Mouse (Mus musculus) urinary bladder, postnatal 14 days (tissue): ENCODE measurements around the gene Csn1s2a.
"Not testable (repeated sequence)": the region's sequence is repeated elsewhere in the genome, so short reads cannot be mapped to it uniquely, and the experiment has no call there.

ENCODE experiments used
- DNase-seq: peaks from one replicate; pipeline ENCODE4 v3.0.0; 2021; ENCODE audit warnings: low spot score

Csn1s2a gene

GRCm38 (mm10) chr5:87774267-87774666, at the start of gene Csn1s2a:
Gene Csn1s2a, plus strand, starts transcription at chr5:87774567.
- no peak for DNase-seq

- DNase-seq: no peak
These were observed 39.5 kb upstream of the Csn1s2a start for GRCm38 (mm10) chr5:87734821-87735220.

GRCm38 (mm10) chr5:87753471-87753870, 20.9 kb upstream of the Csn1s2a start:
- DNase-seq: no peak

- DNase-seq: no peak
These were observed 9.8 kb upstream of the Csn1s2a start for GRCm38 (mm10) chr5:87764546-87764945.

DNA sequence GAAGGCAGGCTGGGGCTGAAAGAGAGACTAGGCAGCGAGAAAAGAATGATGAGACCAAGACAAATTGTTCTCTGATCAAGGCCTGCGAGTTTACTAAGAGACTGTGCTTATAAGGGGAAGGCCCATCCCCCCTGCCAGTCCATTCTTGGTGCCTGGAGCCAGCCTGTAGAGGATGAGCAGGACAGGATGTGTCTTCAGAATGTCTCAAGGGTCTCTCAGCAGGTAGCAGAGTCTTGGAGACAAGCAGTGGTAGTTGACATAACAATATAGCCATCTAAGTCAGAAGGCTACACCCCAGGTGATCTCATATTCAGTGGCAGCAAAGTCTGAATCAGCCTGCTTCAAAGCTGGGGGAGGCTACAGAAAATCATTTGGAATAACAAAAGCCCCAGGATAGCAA, 2.2 kb upstream of the Csn1s2a start:
- DNase-seq: not testable (repeated sequence)

- DNase-seq: no peak
These were observed 8.4 kb downstream of the Csn1s2a start for GRCm38 (mm10) chr5:87782731-87783130.

- no peak for DNase-seq
These were observed 33.4 kb downstream of the Csn1s2a start, which contains the start of gene Csn1s2b for GRCm38 (mm10) chr5:87807782-87808181. Gene Csn1s2b, plus strand, starts transcription at chr5:87808082.

DNA sequence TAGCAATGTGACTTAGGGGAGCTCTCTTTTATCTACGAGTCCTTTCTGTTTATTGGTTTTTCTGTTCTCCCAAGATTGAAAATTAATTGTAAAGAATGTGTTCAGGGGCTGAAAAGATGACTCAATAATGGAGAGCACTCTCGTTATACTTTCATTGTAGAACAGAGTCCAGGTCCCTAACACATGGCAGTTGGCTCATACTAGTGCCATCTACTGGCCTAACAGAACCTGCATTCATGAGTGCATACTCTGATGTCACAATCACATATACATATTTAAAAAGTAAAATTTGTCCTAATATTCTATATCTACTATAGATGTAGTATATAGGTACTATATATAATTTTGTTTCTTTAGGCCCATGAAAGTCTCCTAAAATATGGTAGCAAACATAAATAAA, 34.9 kb downstream of the Csn1s2a start:
- no peak for DNase-seq

DNA sequence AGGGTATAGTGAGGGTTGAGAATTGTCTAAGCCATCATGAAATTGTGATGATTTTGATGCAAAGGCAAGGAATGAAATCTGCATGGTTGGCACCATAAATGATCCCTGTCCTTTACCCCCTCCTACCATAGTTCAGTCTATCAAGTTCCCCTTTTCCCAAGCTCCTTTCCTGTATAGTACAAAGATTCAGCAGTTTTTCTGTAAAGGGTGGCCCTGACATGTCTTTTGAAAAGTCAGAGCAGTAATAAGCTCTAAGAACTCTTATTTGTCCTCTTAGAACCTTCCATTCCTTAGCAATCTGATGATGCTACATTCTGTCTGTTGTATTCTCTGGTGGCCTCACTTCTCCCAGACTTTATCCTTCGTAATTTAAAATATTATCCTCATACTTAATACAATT, 51.0 kb downstream of the Csn1s2a start, which contains the start of gene Prr27:
Gene Prr27, plus strand, starts transcription at position 301 of the 400 bp plus-strand sequence.
- DNase-seq: no peak
